Mouse (Mus musculus): ENCODE measurements around the gene Ece1.
A peak's percentile ranks its signal among the peaks of the same experiment; 100 is the strongest.
"Not testable (repeated sequence)": the region's sequence is repeated elsewhere in the genome, so short reads cannot be mapped to it uniquely, and the experiment has no call there.

Ece1 gene

DNA sequence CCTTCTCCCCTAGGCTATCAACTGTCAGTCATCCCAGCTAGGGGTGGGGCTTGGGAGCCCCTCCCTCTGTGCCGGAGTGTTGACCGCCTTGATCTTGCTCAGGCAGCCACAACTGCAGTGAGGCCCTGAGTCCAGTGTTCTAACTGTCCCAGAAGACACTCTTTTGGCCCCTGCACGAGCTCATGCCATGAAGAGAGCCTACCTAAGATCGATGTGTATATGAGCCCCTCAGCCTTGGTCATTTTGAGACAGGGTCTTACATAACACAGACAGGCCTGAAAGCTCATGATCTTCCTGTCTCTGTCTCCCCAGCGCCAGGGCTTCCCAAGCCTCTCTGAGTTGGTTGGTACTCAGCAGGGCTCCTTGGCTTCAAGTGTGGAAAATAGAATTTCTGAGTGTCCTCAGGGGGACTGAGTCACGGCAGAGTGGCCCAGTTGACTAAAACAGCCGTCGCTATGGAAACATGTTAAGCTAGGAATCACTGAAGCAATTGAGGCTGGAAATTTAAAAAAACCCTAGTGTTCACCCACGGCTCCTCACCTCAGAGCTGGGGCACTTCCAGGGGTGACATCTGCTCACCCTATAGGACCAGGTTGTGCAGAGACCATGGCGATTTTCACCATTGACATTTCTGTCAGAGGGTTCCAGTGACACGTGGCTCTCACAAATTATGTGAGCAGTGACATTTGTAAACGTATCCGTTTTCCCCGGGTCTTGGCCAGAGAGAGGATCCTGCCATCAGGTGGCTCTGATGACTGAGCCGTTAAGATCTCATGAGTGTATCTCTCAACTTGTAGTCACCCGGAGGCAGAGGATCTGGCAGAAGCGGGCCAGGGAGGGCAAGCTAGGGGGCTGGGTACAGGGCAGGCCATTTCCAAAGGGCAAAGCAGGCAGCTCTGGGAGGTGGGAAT lies 80.1 kb downstream of the Ece1 start:
- peak; percentile 74 for DNase-seq (ENCODE audit: inconsistent ontology term)

DNA sequence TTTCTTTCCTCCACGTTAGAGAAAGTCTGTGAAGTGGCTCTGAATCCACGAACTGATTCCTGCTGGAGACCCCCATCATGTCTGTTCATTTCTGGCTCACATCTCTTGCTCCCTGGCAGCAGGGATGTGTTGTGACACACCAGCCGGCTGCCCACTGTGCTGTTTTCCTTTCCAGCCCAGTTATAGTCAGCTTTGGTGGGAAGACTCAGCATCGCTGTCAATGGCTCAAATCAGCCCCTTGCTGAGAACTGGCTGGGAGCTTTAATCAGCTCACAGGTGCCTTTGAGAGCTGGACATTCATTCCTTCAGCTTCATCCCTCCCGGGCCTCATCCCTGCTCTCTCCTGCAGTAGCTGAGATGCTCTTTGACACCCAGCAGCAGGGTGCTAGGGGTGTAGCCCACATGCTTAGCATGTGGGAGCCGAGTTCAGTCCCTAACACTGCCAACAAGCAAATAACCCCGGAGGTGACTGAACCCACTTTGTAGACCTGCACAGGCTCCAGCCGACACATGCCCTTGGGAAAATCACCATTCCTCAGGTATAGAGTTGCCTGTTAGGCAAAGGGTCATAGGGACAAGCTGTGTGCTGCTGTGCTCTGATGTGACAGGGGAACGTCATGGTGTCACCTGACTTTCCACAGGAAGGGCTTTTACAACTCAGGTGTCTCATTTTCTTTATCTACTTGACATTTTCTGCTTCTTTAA lies 80.9 kb downstream of the Ece1 start:
- peak; percentile 32 for DNase-seq (ENCODE audit: inconsistent ontology term)

DNA sequence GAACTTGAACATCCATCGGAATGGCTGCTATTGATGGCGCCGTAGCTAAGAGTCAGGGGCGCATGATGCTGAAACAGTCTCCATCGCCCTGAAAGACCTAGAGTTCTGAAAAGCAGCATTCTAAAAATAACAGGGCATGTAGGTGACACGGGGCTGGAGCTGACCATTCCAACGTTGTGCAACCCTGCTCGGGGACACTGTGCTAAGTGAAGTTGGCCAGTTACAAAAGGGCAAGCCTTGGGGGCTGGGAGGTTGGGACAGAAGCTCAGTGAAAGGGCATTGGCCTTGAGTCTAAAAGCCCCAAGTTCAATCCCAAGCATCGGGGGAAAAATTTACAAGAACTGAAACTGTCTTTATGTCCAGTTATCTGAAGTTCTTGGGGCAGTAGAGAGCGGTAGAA lies 81.5 kb downstream of the Ece1 start:
- no peak for DNase-seq (ENCODE audit: inconsistent ontology term)

DNA sequence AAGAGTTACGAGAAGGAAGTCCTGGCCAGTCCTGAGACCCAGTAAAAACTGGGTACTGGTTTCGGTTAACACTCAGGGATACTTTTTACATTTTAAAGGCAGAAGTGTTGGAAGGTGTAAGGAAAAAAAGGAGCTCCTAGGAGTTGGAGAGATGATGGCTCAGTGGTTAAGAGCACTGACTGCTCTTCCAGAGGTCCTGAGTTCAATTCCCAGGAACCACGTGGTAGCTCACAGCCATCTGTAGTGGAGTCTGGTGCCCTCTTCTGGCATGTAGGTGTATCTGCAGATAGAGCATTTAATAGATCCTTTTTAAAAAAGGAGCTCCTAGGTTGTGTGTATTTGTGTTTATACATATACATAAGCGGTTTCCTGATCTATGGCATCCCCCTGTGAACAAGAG lies 83.3 kb downstream of the Ece1 start:
- no peak for DNase-seq (ENCODE audit: inconsistent ontology term)

DNA sequence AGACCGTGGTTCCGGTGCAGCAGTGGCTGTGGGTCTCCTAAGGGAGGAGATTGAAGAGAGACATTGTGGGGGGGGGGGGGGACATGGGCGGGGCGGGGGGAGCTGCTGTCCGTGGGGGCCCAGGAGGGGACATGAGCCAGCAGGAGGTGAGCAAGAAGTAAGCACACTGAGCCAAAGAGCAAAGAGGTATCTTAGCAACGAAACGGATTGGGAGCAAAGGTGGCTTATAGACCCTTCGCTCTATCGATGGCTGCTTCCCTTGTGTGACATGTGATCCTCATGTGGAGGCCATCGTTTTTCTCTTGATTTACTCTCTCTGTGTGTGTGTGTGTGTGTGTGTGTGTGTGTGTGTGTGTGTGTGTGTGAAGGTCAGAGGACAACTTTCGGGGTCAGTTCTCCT lies 84.4 kb downstream of the Ece1 start:
- no peak for DNase-seq (ENCODE audit: inconsistent ontology term)

DNA sequence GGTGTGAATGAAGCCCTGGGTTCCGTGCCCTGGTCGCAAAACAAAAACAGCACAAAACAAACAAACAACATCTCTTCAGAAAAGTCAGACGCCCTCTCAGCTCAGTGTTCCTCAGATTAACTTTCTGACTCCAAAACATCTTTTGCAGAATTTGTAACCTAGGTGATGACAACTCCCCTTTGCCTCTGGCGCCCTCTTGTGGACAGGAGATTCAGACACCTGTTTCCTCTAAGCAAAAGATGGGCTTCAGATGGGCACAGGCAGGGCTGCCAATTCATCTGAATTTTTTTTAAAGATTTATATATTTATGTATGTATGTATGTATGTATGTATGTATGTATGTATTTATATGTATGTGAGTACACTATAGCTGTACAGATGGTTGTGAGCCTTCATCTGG lies 90.8 kb downstream of the Ece1 start:
- peak; percentile 49 for DNase-seq (ENCODE audit: inconsistent ontology term)

DNA sequence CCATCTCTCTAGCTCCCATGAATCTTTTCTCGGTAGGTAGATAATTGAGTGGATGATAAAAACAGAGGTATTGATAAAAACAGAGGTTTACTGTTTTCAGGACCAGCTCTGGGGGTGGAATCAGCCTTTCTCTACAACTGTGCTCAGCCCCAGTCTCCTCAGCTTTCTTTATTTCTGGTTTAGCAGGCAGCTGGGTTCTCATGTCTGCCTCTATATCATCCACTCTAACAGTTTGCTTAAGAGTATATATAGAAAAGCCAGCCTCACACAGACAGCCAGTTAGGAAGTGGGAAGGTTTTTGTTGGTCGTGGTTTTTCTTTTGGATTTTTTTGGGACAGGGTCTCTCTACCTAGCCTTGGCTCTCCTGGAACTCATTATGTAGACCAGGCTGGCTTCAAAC lies 92.1 kb downstream of the Ece1 start:
- no peak for DNase-seq (ENCODE audit: inconsistent ontology term)

DNA sequence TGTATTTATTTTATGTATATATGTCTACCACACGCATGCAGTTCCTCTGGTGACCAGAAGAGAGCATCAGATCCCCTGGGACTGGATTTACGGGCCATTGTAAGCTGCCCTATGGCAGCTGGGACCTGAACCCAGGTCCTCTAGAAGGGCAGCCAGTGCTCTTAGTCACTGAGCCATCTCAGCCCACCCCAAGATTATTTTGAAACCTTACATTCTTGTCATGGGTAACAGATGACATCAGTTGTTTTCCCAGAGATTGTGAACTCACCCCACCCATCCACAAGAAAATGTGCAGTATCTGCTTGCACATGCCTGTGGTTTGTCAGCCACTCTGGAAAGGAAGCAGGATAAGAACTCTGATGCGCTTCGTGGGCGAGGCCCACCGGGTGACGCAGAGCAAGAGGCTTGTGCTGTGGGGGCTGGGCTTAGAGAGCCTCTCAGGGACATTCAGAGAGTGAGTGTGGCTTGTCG lies 92.9 kb downstream of the Ece1 start:
- DNase-seq (ENCODE audit: inconsistent ontology term) = peak; percentile 93

DNA sequence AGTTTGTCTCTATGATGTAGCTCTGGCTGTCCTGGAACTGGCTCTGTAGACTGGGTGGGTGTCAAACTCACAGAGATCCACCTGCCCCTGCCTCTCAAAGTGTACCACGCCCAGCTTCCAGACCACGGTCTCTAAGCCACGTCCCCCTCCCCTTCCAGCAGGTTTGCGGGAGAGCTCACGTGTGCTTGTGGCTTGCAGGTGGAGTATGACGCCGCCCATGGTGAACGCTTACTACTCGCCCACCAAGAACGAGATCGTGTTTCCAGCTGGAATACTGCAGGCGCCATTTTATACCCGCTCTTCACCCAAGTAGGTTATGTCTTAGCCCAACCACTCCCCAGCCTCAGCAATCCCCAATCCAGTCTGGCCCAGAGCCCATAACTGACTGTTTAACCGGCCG lies 94.2 kb downstream of the Ece1 start:
- DNase-seq (ENCODE audit: inconsistent ontology term) = no peak

DNA sequence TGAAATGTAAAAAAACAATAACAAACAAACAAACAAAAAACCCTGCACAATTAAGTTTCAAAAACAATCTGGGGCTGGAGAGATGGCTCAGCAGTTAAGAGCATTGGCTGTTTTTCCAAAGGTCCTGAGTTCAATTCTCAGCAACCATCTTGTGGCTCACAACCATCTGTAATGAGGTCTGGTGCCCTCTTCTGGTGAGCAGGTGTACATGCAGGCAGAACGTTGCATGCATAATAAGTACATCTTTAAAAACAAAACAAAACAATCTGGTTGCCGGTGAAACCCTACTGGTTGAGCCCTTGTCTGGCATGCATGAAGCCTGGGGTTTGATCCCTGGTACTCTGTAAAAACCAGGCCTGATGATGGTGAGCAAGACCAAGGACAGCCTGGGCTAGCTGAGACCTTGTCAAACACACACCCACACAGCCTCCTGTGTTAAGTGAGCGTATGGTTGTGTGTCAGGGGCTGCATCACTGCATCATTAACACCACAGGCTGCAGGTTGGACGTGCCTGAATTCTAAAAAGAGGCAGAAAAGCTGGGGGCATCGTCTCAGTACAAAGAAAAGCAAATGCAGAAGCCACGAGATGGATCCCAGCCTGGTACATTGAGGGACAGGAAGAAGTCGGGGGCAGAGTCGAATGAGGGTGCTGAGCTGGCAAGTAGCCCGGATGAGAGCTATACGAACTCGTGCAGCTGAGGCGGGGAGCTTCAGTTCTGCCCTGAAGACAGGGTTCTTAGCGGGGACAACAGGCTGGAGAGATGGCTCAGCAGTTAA lies 98.0 kb downstream of the Ece1 start:
- no peak for DNase-seq (ENCODE audit: inconsistent ontology term)

DNA sequence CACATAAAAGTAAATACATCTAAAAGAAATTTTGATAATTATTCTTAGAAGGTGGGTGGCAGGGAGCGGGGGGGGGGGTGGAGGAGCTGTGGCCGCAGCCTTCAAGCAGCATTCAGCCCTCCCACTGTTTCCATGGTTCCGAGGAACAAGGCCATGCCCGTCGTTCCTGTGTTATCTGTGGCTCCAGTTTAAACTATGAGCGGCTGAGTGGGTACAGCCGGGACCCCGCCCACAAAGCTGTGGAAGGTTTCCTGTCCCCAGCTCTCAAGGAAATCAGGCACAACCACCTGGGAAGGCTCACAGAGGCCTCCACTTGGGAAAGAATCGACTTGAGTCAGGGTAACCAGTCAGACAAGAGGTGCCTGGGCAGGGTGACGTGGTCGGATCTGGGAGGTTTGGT lies 98.7 kb downstream of the Ece1 start:
- DNase-seq (ENCODE audit: inconsistent ontology term) = no peak

DNA sequence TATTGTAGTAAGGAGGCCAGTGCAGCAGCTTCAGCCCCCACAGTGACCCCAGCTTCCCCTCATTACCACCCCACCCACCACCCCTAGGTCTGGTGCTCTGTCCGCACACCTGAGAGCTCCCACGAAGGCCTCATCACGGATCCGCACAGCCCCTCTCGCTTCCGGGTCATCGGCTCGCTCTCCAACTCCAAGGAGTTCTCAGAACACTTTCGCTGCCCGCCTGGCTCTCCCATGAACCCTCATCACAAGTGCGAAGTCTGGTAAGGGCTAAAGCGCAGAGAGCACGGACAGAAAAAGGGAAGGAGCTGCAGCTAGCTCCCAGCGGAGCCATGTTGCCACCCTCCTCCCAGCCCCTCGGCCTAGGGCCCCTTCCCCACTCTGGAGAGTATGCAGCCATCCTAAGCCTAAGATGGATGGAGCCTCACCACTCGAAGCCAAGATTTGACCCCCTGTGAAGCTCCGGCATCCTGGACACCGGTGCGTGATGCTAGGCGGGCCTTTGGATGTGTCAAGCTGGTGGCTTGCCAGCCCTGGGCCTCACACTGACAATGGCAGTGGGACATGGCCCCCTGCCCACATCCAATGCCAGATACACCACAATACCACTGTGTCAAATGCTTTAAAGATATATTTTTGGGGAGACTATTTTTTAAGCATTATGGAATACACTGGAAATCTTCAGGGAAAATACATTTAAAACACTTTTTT lies 100.8 kb downstream of the Ece1 start:
- no peak for DNase-seq (ENCODE audit: inconsistent ontology term)

DNA sequence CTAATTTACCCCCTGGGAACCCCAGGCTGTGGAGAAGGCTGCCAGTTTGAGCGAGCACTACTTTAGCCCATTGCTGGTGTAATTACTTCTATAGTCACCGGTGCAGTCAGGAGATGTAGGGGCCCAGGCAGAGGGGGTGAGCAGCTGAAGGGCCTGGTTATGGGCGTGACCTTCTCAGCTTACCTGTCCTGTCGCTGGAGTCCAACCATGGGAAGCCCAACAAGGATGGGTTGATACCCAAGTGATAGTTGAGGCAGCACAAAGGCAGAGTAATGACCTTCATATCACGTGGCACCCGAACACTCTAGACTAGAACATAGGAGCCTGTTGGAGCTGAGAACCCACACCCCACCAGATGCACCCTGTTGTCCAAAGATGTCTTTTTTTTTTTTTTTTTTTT lies 101.4 kb downstream of the Ece1 start:
- DNase-seq (ENCODE audit: inconsistent ontology term) = no peak

DNA sequence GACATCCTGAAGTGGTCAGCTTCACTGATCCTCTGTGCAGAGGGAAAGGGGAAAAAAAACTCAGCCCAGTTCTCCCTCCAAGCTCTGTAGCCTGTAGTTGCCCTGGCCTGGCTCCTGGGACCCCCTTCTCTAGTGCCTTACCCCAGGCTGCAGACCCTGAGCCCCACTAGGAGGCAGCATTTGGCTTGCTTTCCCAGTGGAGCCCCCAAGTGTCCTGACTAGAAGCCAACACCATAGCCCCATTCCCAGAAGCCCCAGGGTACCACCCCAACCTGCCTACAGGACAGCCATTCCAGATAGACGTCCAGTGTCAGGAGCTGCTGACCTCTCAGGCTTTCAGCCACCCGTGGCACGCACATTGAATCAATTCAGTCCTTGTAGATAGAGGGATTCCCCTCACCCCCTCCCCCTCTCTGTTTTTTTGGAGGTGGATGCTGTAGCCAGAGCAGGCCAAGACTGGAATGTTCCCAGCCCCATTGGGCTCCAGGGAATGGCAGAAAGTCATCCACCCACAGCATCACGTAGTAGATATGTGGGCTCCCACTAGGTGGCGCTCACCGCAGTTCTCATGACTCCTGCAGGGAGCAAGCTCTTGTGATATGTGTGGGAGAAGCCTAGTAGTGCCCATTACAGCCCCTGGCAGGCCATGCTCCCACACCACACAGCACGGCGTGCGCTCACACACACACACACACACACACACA lies 102.0 kb downstream of the Ece1 start:
- peak; percentile 45 for DNase-seq (ENCODE audit: inconsistent ontology term)

DNA sequence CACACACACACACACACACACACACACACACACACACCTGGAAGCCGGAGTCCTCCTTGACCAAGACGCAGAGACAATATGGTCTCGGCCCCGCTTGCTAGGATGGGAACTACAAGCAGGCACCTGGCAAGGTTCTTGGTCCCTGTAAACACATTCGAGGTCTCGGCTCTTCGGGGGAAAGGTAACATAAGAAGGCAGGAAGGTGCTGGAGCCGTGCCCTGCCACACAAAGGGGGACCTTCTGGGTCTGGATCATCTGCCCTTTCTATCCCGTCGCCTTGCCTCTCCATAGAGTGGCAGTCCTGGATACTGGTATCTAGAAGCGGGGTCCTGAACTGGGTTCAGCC lies 102.5 kb downstream of the Ece1 start:
- DNase-seq (ENCODE audit: inconsistent ontology term) = no peak

DNA sequence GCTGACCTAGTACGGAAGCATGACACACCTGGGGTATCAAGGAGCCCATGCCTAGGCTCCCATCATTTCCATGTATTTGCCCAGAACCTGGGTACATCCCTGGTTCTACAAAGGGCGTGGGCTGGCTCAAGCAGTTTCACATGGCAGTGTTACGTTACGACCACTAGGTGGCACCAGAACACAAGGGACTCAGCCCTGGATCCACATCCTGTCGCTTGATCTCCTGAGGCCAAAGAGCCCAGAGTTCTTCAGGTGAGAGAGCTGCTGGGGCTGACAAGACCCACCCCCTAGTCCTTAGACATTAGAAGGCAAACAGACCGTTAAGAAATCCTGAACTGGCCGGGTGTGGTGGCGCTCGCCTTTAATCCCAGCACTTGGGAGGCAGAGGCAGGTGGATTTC lies 106.2 kb downstream of the Ece1 start:
- DNase-seq (ENCODE audit: inconsistent ontology term) = peak; percentile 68

DNA sequence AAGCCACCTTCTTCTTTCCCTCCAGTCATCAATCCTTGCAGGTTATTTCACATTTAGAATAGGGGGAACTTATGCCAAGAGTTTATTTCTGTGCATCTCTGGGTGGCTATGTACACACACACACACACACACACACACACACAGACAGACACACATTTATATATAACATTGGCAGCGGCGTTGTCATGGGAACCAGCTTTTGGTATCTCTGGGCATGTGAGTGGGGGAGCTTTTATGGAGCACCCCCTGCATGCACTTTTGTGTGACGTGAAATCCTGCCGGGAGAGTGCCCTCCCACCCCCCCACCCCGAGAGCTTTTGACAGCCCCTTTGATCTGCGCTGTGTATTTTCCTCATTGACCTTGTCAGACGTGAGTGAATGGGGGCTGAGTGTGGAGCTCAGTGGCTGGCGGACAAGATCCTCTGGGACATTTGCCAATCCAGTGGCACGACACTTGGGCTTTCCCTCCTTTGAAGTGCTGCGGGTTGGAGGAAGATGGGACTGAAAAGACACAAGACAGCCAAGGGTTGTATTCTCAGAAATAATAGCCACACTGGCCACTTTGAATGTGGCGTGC lies 108.7 kb downstream of the Ece1 start:
- DNase-seq (ENCODE audit: inconsistent ontology term) = not testable (repeated sequence)

DNA sequence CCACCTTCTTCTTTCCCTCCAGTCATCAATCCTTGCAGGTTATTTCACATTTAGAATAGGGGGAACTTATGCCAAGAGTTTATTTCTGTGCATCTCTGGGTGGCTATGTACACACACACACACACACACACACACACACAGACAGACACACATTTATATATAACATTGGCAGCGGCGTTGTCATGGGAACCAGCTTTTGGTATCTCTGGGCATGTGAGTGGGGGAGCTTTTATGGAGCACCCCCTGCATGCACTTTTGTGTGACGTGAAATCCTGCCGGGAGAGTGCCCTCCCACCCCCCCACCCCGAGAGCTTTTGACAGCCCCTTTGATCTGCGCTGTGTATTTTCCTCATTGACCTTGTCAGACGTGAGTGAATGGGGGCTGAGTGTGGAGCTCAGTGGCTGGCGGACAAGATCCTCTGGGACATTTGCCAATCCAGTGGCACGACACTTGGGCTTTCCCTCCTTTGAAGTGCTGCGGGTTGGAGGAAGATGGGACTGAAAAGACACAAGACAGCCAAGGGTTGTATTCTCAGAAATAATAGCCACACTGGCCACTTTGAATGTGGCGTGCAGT lies 112.9 kb downstream of the Ece1 start:
- not testable (repeated sequence) for DNase-seq (ENCODE audit: inconsistent ontology term)

DNA sequence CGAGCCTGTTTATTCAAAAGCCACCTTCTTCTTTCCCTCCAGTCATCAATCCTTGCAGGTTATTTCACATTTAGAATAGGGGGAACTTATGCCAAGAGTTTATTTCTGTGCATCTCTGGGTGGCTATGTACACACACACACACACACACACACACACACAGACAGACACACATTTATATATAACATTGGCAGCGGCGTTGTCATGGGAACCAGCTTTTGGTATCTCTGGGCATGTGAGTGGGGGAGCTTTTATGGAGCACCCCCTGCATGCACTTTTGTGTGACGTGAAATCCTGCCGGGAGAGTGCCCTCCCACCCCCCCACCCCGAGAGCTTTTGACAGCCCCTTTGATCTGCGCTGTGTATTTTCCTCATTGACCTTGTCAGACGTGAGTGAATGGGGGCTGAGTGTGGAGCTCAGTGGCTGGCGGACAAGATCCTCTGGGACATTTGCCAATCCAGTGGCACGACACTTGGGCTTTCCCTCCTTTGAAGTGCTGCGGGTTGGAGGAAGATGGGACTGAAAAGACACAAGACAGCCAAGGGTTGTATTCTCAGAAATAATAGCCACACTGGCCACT lies 117.1 kb downstream of the Ece1 start:
- DNase-seq (ENCODE audit: inconsistent ontology term) = not testable (repeated sequence)

DNA sequence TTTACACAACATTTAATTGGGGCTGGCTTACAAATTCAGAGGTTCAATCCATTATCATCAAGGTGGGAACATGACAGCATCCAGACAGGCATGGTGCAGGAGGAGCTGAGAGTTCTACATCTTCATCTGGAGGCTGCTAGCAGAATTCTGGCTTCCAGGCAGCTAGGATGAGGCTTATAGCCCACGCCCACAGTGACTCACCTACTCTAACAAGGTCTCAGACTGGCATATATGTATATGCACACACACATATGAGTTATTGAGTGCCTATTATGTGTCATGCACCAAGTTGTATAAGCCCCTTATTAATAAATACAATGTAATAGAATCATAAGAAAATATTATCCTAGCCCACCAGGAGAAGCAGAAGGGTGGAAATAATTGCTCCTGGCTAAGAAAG lies 120.8 kb downstream of the Ece1 start:
- DNase-seq (ENCODE audit: inconsistent ontology term) = no peak
